15 mouse cellular contexts compared by ENCODE assay signal in the genomic region with DNA sequence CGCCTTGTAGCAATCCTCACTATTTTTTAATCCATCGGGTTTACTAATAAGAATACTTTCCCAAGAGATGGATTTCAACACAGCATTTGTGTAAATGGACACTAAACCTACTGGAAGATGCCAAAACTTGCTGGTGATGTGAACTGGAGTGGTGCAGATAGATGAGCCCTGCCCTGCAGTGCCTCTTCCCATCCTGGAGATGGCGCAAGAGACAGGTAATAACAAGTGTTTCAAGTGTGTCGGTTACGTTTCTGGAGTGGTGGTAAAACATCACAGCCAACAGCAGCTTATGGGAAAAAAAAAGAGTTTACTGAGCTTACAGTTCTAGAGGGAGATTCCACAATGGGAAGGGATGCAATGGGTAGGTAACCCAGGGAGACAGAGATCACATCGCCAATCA. TPM values are rescaled to one million over a fixed set of nuclear protein-coding genes. Genes with fewer than 3 reads are reported as not detected.
DNase-seq lines count a peak whose midpoint lies in the region; ATAC-seq and TF ChIP-seq lines count a peak whose summit lies in the region.
"Had no signal": no experiment of that assay in that cellular context is flagged by ENCODE, and none has a peak within 500 bp of the region (broad histone marks: within the 10 kb centered on the region; RNA-seq: fewer than 3 reads in every experiment).

No protein-coding gene starts in this region.

- H3K9me3 ChIP-seq in heart, postnatal 0 days (replicated peaks; ENCODE audit: control insufficient read depth, low read length): no peaks in the 10 kb centered on the region
- no peaks in the 10 kb centered on the region for H3K9me3 ChIP-seq in heart, embryonic 10.5 days
- no peaks in the 10 kb centered on the region for H3K9me3 ChIP-seq in stomach, postnatal 0 days (ENCODE audit: control insufficient read depth, low read length)
- H3K9me3 ChIP-seq in forebrain, embryonic 16.5 days (ENCODE audit: control insufficient read depth, low read length): no peaks in the 10 kb centered on the region
- H3K9me3 ChIP-seq: intestine, embryonic 15.5 days; megakaryocyte, embryonic 14.5 days; stomach, embryonic 15.5 days had no signal

- no peak for ATAC-seq in heart, postnatal 0 days (ENCODE audit: insufficient read depth, low read depth)
- no peak for ATAC-seq in stomach, postnatal 0 days (ENCODE audit: low FRiP score, low TSS enrichment)
- no peak for ATAC-seq in erythroblast, adult 5-6 weeks (replicated peaks; ENCODE audit: low FRiP score, poor library complexity, severe bottlenecking)
- no peak for ATAC-seq in forebrain, embryonic 16.5 days
- ATAC-seq: activated CD4-positive, CD25-positive, alpha-beta regulatory T cell, adult 4 months; intestine, embryonic 15.5 days had no signal

- no peaks in the 10 kb centered on the region for H3K4me1 ChIP-seq in heart, postnatal 0 days (ENCODE audit: control insufficient read depth, insufficient read depth)
- H3K4me1 ChIP-seq in heart, embryonic 10.5 days: peaks cover 13% of the 10 kb centered on the region; the same call in 1 of the 2 replicates
- H3K4me1 ChIP-seq in stomach, postnatal 0 days (replicated peaks; ENCODE audit: control insufficient read depth, insufficient read depth): no peaks in the 10 kb centered on the region
- H3K4me1 ChIP-seq in forebrain, embryonic 16.5 days (replicated peaks; ENCODE audit: control insufficient read depth, insufficient read depth, low read length): no peaks in the 10 kb centered on the region

- H3K9ac ChIP-seq in heart, postnatal 0 days (replicated peaks; ENCODE audit: low read depth, low read length): no peak overlapping the region
- H3K9ac ChIP-seq in stomach, postnatal 0 days (ENCODE audit: low read length): no peak overlapping the region
- no peak overlapping the region for H3K9ac ChIP-seq in forebrain, embryonic 16.5 days (replicated peaks; ENCODE audit: low read depth, low read length)
- H3K9ac ChIP-seq: intestine, embryonic 15.5 days; stomach, embryonic 15.5 days had no signal

- no peak overlapping the region for H3K4me3 ChIP-seq in heart, postnatal 0 days (ENCODE audit: low read depth, low read length)
- H3K4me3 ChIP-seq in heart, embryonic 10.5 days: no peak overlapping the region
- H3K4me3 ChIP-seq in stomach, postnatal 0 days (ENCODE audit: low read depth, low read length): no peak overlapping the region
- no peak overlapping the region for H3K4me3 ChIP-seq in forebrain, embryonic 16.5 days (replicated peaks; ENCODE audit: low read length)
- H3K4me3 ChIP-seq: intestine, embryonic 15.5 days; megakaryocyte, embryonic 14.5 days; stomach, embryonic 15.5 days had no signal

- TF ChIP-seq CTCF in heart, postnatal 0 days (IDR thresholded peaks at IDR 0.05; ENCODE audit: low read depth): peak; percentile 21; the same call in 1 of the 2 replicates
- TF ChIP-seq CTCF in stomach, postnatal 0 days (IDR thresholded peaks at IDR 0.05; ENCODE audit: low read depth): peak; percentile 59

- WGBS in heart, postnatal 0 days: 54% methylated on average over 6 of the region's 6 CpGs
- 49% methylated on average over 6 of the region's 6 CpGs for WGBS in heart, embryonic 10.5 days
- WGBS in stomach, postnatal 0 days: 67% methylated on average over 6 of the region's 6 CpGs
- WGBS in forebrain, embryonic 16.5 days: 53% methylated on average over 6 of the region's 6 CpGs

- no peak overlapping the region for H3K4me2 ChIP-seq in heart, postnatal 0 days (ENCODE audit: low read depth, low read length)
- H3K4me2 ChIP-seq in stomach, postnatal 0 days (replicated peaks; ENCODE audit: low read depth): no peak overlapping the region
- no peak overlapping the region for H3K4me2 ChIP-seq in forebrain, embryonic 16.5 days (ENCODE audit: low read length)
- H3K4me2 ChIP-seq: intestine, embryonic 15.5 days; stomach, embryonic 15.5 days had no signal

- DNase-seq in heart, postnatal 0 days (ENCODE audit: low spot score): no peak
- no peak for DNase-seq in heart, embryonic 10.5 days (ENCODE audit: low spot score)
- DNase-seq in thymus, postnatal 0 days (ENCODE audit: low spot score): peak; percentile 12
- no peak for DNase-seq in thymus, postnatal 25 days
- DNase-seq in c-Kit-positive CD71-negative TER-119-negative erythroid progenitor cells, embryonic 14.5 days (ENCODE audit: low read depth): peak; percentile 28
- DNase-seq in stomach, postnatal 0 days (ENCODE audit: low spot score): no peak
- DNase-seq: cerebellum, postnatal 25 days; gastrocnemius, postnatal 36 days had no signal

- no peak for TF ChIP-seq EP300 in heart, postnatal 0 days (IDR thresholded peaks at IDR 0.05; ENCODE audit: low read depth)
- TF ChIP-seq EP300 in stomach, postnatal 0 days (optimal IDR thresholded peaks at IDR 0.05): no peak

- H3K27me3 ChIP-seq in heart, postnatal 0 days (ENCODE audit: control insufficient read depth, insufficient read depth, low read length): no peaks in the 10 kb centered on the region
- no peaks in the 10 kb centered on the region for H3K27me3 ChIP-seq in heart, embryonic 10.5 days (ENCODE audit: insufficient read depth, poor library complexity, severe bottlenecking)
- H3K27me3 ChIP-seq in stomach, postnatal 0 days (ENCODE audit: control insufficient read depth, insufficient read depth, low read length): no peaks in the 10 kb centered on the region
- no peaks in the 10 kb centered on the region for H3K27me3 ChIP-seq in forebrain, embryonic 16.5 days (replicated peaks; ENCODE audit: control insufficient read depth, insufficient read depth, low read length)
- H3K27me3 ChIP-seq: intestine, embryonic 15.5 days; megakaryocyte, embryonic 14.5 days; stomach, embryonic 15.5 days had no signal

- no peaks in the 10 kb centered on the region for H3K36me3 ChIP-seq in heart, postnatal 0 days (replicated peaks; ENCODE audit: control insufficient read depth, insufficient read depth, low read length)
- H3K36me3 ChIP-seq in heart, embryonic 10.5 days: no peaks in the 10 kb centered on the region
- no peaks in the 10 kb centered on the region for H3K36me3 ChIP-seq in stomach, postnatal 0 days (ENCODE audit: control insufficient read depth, insufficient read depth, low read length)
- no peaks in the 10 kb centered on the region for H3K36me3 ChIP-seq in forebrain, embryonic 16.5 days (ENCODE audit: control insufficient read depth, insufficient read depth)
- H3K36me3 ChIP-seq: intestine, embryonic 15.5 days; stomach, embryonic 15.5 days had no signal

- no peak overlapping the region for H3K27ac ChIP-seq in heart, postnatal 0 days (ENCODE audit: low read depth)
- no peak overlapping the region for H3K27ac ChIP-seq in heart, embryonic 10.5 days
- H3K27ac ChIP-seq in stomach, postnatal 0 days (replicated peaks): no peak overlapping the region
- no peak overlapping the region for H3K27ac ChIP-seq in forebrain, embryonic 16.5 days (ENCODE audit: low read length)
- H3K27ac ChIP-seq: intestine, embryonic 15.5 days; stomach, embryonic 15.5 days had no signal

RNA-seq across cellular contexts. Expression of gene Sfrp2, which starts 51.5 kb away (rescaled TPM):
- 50.4 and 101 TPM in 2 replicates for total RNA-seq in heart, postnatal 0 days (2014; rRNA removed; ENCODE audit: low replicate concordance)
- 49.5 and 65.3 TPM in 2 replicates for polyA plus RNA-seq in heart, postnatal 0 days (2015; fragmentation: Nextera tagmentation; extraction: Ambion mirVana)
- polyA plus RNA-seq in heart, embryonic 10.5 days (2016; fragmentation: Nextera tagmentation; extraction: Ambion mirVana): 6.9 and 27.2 TPM in 2 replicates
- 3.6 and 6.8 TPM in 2 replicates for polyA plus RNA-seq in thymus, postnatal 0 days (2015; fragmentation: Nextera tagmentation; extraction: Ambion mirVana)
- 118 and 122 TPM in 2 replicates for polyA plus RNA-seq in stomach, postnatal 0 days (2015; fragmentation: Nextera tagmentation; extraction: Ambion mirVana)
- total RNA-seq in erythroblast, adult 5-6 weeks (2015; ENCODE audit: low replicate concordance): not detected in 2 replicates
- total RNA-seq in erythroblast, adult 5-6 weeks (2017; ENCODE audit: low replicate concordance): not detected in 2 replicates
- 33.4 and 44.9 TPM in 2 replicates for polyA plus RNA-seq in forebrain, embryonic 16.5 days (2015; fragmentation: Nextera tagmentation; extraction: Ambion mirVana)
- total RNA-seq: neutrophil, adult 5-6 weeks had no signal

Comparison
In these comparisons a context has a peak if more than half of its experiments do, and no peak if none do; other contexts are left out.
1. DNase-seq: peak in thymus, postnatal 0 days (single experiment) and c-Kit-positive CD71-negative TER-119-negative erythroid progenitor cells, embryonic 14.5 days (single experiment); none in heart, postnatal 0 days (single experiment), heart, embryonic 10.5 days (single experiment), thymus, postnatal 25 days (single experiment) and stomach, postnatal 0 days (single experiment).